Mouse (Mus musculus) midbrain, embryonic 16.5 days (tissue): Measurements from ENCODE around the gene C130050O18Rik. TPM values are rescaled to one million over a fixed set of nuclear protein-coding genes. Genes with fewer than 3 reads are reported as not detected.
A peak's percentile ranks its signal among the peaks of the same experiment; 100 is the strongest.

Experiments used
- ATAC-seq: fragments of 200-750 bp; cut with Nextera tagmentation; 2 replicates; pipeline ENCODE4 v1.8.0; 2017; ENCODE audit warnings: moderate TSS enrichment
- H3K27ac ChIP-seq: fragments of 300-500 bp; sonication (generic); 2 replicates; pipeline ENCODE4 v1.5.1; 2014; ENCODE audit warnings: mild to moderate bottlenecking, low read length, mixed read lengths
- H3K27me3 ChIP-seq: fragments of 300-500 bp; sonication (generic); 2 replicates; pipeline ENCODE4 v1.6.1; 2014; ENCODE audit warnings: low read depth, low read length, mixed read lengths; ENCODE audit not compliant: control insufficient read depth, insufficient read depth
- H3K36me3 ChIP-seq: fragments of 300-500 bp; sonication (generic); 2 replicates; pipeline ENCODE4 v1.6.1; 2014; ENCODE audit warnings: mild to moderate bottlenecking, low read length, moderate library complexity, mixed read lengths; ENCODE audit not compliant: control insufficient read depth, insufficient read depth
- H3K4me1 ChIP-seq: fragments of 300-500 bp; sonication (generic); 2 replicates; pipeline ENCODE4 v1.6.1; 2014; ENCODE audit warnings: mild to moderate bottlenecking, low read length, mixed read lengths; ENCODE audit not compliant: control insufficient read depth, insufficient read depth
- H3K4me2 ChIP-seq: fragments of 300-500 bp; sonication (generic); 2 replicates; pipeline ENCODE4 v1.6.1; 2014; ENCODE audit warnings: mild to moderate bottlenecking, low read length, mixed read lengths
- H3K4me3 ChIP-seq: fragments of 300-500 bp; sonication (generic); 2 replicates; pipeline ENCODE4 v1.5.1; 2014; ENCODE audit warnings: low read depth, mild to moderate bottlenecking, low read length, moderate library complexity, mixed read lengths
- H3K9ac ChIP-seq: fragments of 300-500 bp; sonication (generic); 2 replicates; pipeline ENCODE4 v1.6.1; 2014; ENCODE audit warnings: low read depth, low read length, mixed read lengths
- H3K9me3 ChIP-seq: fragments of 300-500 bp; sonication (generic); replicated peaks from 2 replicates; pipeline ENCODE4 v1.6.1; 2014; ENCODE audit warnings: mild to moderate bottlenecking, low read length, mixed read lengths; ENCODE audit not compliant: control insufficient read depth, poor library complexity, severe bottlenecking
- WGBS: fragments of 180-500 bp; shearing (Covaris S2); extraction: QIAGEN DNeasy Blood & Tissue Kit; methylation state at CpG from one replicate; pipeline ENCODE4 v1.1.7; 2014; 5-methylcytosine and 5-hydroxymethylcytosine counted together
- microRNA counts: library from miRNA; unstranded; fragments of <30 nt; microRNA quantifications from one replicate; lab custom pipeline; 2016
- microRNA-seq: library from miRNA; unstranded; fragments of <30 nt; microRNA quantifications from one replicate; pipeline ENCODE4, GENCODE M21; 2017
- polyA plus RNA-seq: library from polyadenylated mRNA; unstranded; fragments of >200 nt; fragmentation: Nextera tagmentation; extraction: Ambion mirVana; gene quantifications from 2 replicates; pipeline ENCODE4 v1.2.1, GENCODE M21; 2015

C130050O18Rik gene
- polyA plus RNA-seq, 1 experiment from 2014 or later = 0.39 TPM

GRCm38 (mm10) chr5:139449926-139450325, 44.8 kb downstream of the C130050O18Rik start:
- Histone ChIP-seq H3K27me3 (no peaks in the 10 kb centered on the region), H3K36me3 (no peaks in the 10 kb centered on the region), H3K9me3 (no peaks in the 10 kb centered on the region), H3K4me3 (no peak overlapping the region), H3K4me1 (peaks cover 3% of the 10 kb centered on the region; the same call in 1 of the 2 replicates), H3K27ac (0 out of 2 replicates have a peak overlapping the region, but pooled peaks have one; percentile 28), H3K4me2 (no peak overlapping the region), H3K9ac (peak overlapping the region; percentile 25; the same call in 1 of the 2 replicates)
- WGBS = 24% methylated on average over 4 of the region's 4 CpGs
- ATAC-seq = 0 out of 2 replicates have a peak, but pooled peaks have one; percentile 45

- H3K4me2 ChIP-seq = no peak overlapping the region
- WGBS = 82% methylated on average over 10 of the region's 10 CpGs
- no peaks in the 10 kb centered on the region for H3K27me3 ChIP-seq
- no peak overlapping the region for H3K9ac ChIP-seq
- H3K9me3 ChIP-seq = no peaks in the 10 kb centered on the region
- H3K27ac ChIP-seq = no peak overlapping the region
- no peaks in the 10 kb centered on the region for H3K36me3 ChIP-seq
- peaks cover 3% of the 10 kb centered on the region; the same call in 1 of the 2 replicates for H3K4me1 ChIP-seq
- no peak for ATAC-seq
- H3K4me3 ChIP-seq = no peak overlapping the region
Measured at GRCm38 (mm10) chr5:139453031-139453430, 48.0 kb downstream of the C130050O18Rik start.

GRCm38 (mm10) chr5:139455166-139455565, 50.1 kb downstream of the C130050O18Rik start:
- Histone ChIP-seq H3K4me1 (peaks cover 11% of the 10 kb centered on the region), H3K27me3 (no peaks in the 10 kb centered on the region), H3K36me3 (no peaks in the 10 kb centered on the region), H3K9ac (no peak overlapping the region), H3K4me3 (no peak overlapping the region), H3K9me3 (no peaks in the 10 kb centered on the region), H3K4me2 (no peak overlapping the region), H3K27ac (no peak overlapping the region)
- ATAC-seq = no peak
- 97% methylated on average over 12 of the region's 12 CpGs for WGBS

- Histone ChIP-seq H3K27me3 (no peaks in the 10 kb centered on the region), H3K9ac (no peak overlapping the region), H3K27ac (no peak overlapping the region), H3K9me3 (no peaks in the 10 kb centered on the region), H3K4me2 (no peak overlapping the region), H3K4me3 (no peak overlapping the region), H3K4me1 (peaks cover 14% of the 10 kb centered on the region), H3K36me3 (no peaks in the 10 kb centered on the region)
- 93% methylated on average over 8 of the region's 8 CpGs for WGBS
- ATAC-seq = no peak
Measured at GRCm38 (mm10) chr5:139457241-139457640, 52.2 kb downstream of the C130050O18Rik start.

GRCm38 (mm10) chr5:139459938-139460337, 54.9 kb downstream of the C130050O18Rik start:
- peak overlapping the region; percentile 82 for H3K4me2 ChIP-seq
- H3K4me1 ChIP-seq = peaks cover 14% of the 10 kb centered on the region
- ATAC-seq = peak; percentile 44
- H3K9ac ChIP-seq = peak overlapping the region; percentile 56
- H3K4me3 ChIP-seq = peak overlapping the region; percentile 54
- H3K9me3 ChIP-seq = no peaks in the 10 kb centered on the region
- no peaks in the 10 kb centered on the region for H3K36me3 ChIP-seq
- no peaks in the 10 kb centered on the region for H3K27me3 ChIP-seq
- H3K27ac ChIP-seq = no peak overlapping the region
- WGBS = 10% methylated on average over 10 of the region's 10 CpGs

GRCm38 (mm10) chr5:139460384-139461067, 55.4 kb downstream of the C130050O18Rik start, which contains the start of gene 3110082I17Rik:
3110082I17Rik (minus strand) TSS chr5:139460527.
- H3K4me2 ChIP-seq = peak within 1 kb of the TSS; percentile 82
- peaks cover 14% of the 10 kb centered on the region for H3K4me1 ChIP-seq
- H3K9me3 ChIP-seq = no peaks in the 10 kb centered on the region
- ATAC-seq = peak; percentile 99
- WGBS = 3% methylated on average over 42 of the region's 42 CpGs
- no peak within 1 kb of the TSS for H3K27ac ChIP-seq
- peak within 1 kb of the TSS; percentile 56 for H3K9ac ChIP-seq
- peak within 1 kb of the TSS; percentile 54 for H3K4me3 ChIP-seq
- H3K27me3 ChIP-seq = no peaks in the 10 kb centered on the region
- no peaks in the 10 kb centered on the region for H3K36me3 ChIP-seq

- H3K9ac ChIP-seq = no peak overlapping the region
- no peaks in the 10 kb centered on the region for H3K27me3 ChIP-seq
- H3K27ac ChIP-seq = no peak overlapping the region
- H3K4me3 ChIP-seq = no peak overlapping the region
- peaks cover 5% of the 10 kb centered on the region for H3K4me1 ChIP-seq
- no peak overlapping the region for H3K4me2 ChIP-seq
- no peaks in the 10 kb centered on the region for H3K36me3 ChIP-seq
- ATAC-seq = no peak
- WGBS = 82% methylated on average over 4 of the region's 4 CpGs
- no peaks in the 10 kb centered on the region for H3K9me3 ChIP-seq
Measured at GRCm38 (mm10) chr5:139464874-139465273, 59.8 kb downstream of the C130050O18Rik start.

MicroRNAs encoded within 50 kb of the gene (microRNA counts, 519-probe panel; counts per million panel counts)
- 386 counts per million, percentile 18 among the panel's probes with 10 or more counts for microRNA mmu-miR-339-3p (lab: Ali Mortazavi, UCI)
- microRNA mmu-miR-339-5p (lab: Ali Mortazavi, UCI) = 386 counts per million, percentile 18 among the panel's probes with 10 or more counts

Small RNA genes within 50 kb of the gene (microRNA-seq; reads per million reads assigned to microRNA genes)
- gene Mir339 = 396 reads per million, percentile 69 among the genes with 10 or more reads in this experiment

Other genes with a start within 250 kb of the C130050O18Rik start
- 47.4 and 48.5 TPM in 2 replicates for gene Sun1, start 204.6 kb upstream of the C130050O18Rik start, polyA plus RNA-seq
- gene Get4, start 153.0 kb upstream of the C130050O18Rik start, polyA plus RNA-seq = 115 and 122 TPM in 2 replicates
- 66.9 and 68.5 TPM in 2 replicates for gene Adap1, start 79.7 kb upstream of the C130050O18Rik start, polyA plus RNA-seq
- gene Cox19, start 53.9 kb upstream of the C130050O18Rik start, polyA plus RNA-seq = 102 and 105 TPM in 2 replicates
- gene Cyp2w1, start 52.7 kb upstream of the C130050O18Rik start, polyA plus RNA-seq = not detected in 2 replicates
- 2.5 and 2.9 TPM in 2 replicates for gene Gpr146, start 27.6 kb upstream of the C130050O18Rik start, polyA plus RNA-seq
- gene Gper1, start 17.9 kb downstream of the C130050O18Rik start, polyA plus RNA-seq = 9.4 TPM in 2 replicates
- gene 3110082I17Rik, start 55.2 kb downstream of the C130050O18Rik start, polyA plus RNA-seq = 16.8 and 17.7 TPM in 2 replicates
- 24.0 and 28.1 TPM in 2 replicates for gene Zfand2a, start 79.3 kb downstream of the C130050O18Rik start, polyA plus RNA-seq
- 22.5 and 23.8 TPM in 2 replicates for gene Uncx, start 138.2 kb downstream of the C130050O18Rik start, polyA plus RNA-seq